Mouse (Mus musculus) erythroblast, embryonic 14.5 days (primary cell): Measurements from ENCODE around the gene Vwa3a.

ENCODE experiments used
- GATA1 ChIP-seq: IDR thresholded peaks from 2 replicates; pipeline ENCODE4 v1.6.1; 2012; ENCODE audit warnings: low read length, inconsistent platforms, mixed read lengths
- TAL1 ChIP-seq: IDR thresholded peaks from 3 replicates; pipeline ENCODE4 v1.6.1; 2012; ENCODE audit warnings: low read length, inconsistent platforms, mixed read lengths

DNA sequence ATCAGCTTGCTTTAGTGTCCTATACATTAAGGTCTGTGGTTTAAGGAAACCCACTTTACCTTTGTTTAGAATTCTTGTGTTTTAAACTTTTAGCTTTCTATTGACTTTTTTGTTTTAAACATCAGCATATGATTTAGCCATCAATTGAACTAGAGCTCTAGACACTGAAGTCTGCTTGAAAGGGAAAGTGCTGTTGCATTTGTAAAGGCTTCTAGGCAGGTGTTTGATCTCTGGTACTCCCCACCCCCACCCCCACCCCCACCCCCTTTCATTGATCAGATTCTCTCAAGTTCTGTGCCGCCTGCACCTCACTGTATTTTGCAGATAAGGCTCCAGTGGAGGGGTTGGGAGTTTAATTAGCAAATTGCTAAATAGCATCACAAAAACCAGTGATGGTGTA is 43.5 kb upstream of the Vwa3a start:
- TF ChIP-seq GATA1, result no peak
- no peak for TF ChIP-seq TAL1
